Mouse (Mus musculus): ENCODE data around the gene Pacsin2.
A peak's percentile ranks its signal among the peaks of the same experiment; 100 is the strongest.

The Pacsin2 gene

GRCm38 (mm10) chr15:83451621-83452210, 12.7 kb downstream of the Pacsin2 start:
- peak; percentile 89 for DNase-seq (ENCODE audit: low read depth, low spot score)

GRCm38 (mm10) chr15:83450007-83450406, 14.4 kb downstream of the Pacsin2 start:
- DNase-seq (ENCODE audit: low read depth, low spot score) = no peak

GRCm38 (mm10) chr15:83448646-83449045, 15.8 kb downstream of the Pacsin2 start:
- no peak for DNase-seq (ENCODE audit: low read depth, low spot score)

GRCm38 (mm10) chr15:83447791-83448544, 16.4 kb downstream of the Pacsin2 start:
- peak; percentile 65 for DNase-seq (ENCODE audit: low read depth, low spot score)

- no peak for DNase-seq (ENCODE audit: low read depth, low spot score)
Observed at GRCm38 (mm10) chr15:83445908-83446307, 18.5 kb downstream of the Pacsin2 start.

- DNase-seq (ENCODE audit: low read depth, low spot score) = no peak
Observed at GRCm38 (mm10) chr15:83445383-83445782, 19.0 kb downstream of the Pacsin2 start.

- no peak for DNase-seq (ENCODE audit: low read depth, low spot score)
Observed at GRCm38 (mm10) chr15:83444425-83444824, 20.0 kb downstream of the Pacsin2 start.

GRCm38 (mm10) chr15:83442495-83443037, 21.8 kb downstream of the Pacsin2 start:
- DNase-seq (ENCODE audit: low read depth, low spot score) = no peak

GRCm38 (mm10) chr15:83440726-83441125, 23.7 kb downstream of the Pacsin2 start:
- DNase-seq (ENCODE audit: low read depth, low spot score) = peak; percentile 81

- DNase-seq (ENCODE audit: low read depth, low spot score) = no peak
Observed at GRCm38 (mm10) chr15:83436541-83436940, 27.9 kb downstream of the Pacsin2 start.

- DNase-seq (ENCODE audit: low read depth, low spot score) = peak; percentile 78
Observed at GRCm38 (mm10) chr15:83435324-83436090, 28.9 kb downstream of the Pacsin2 start.

GRCm38 (mm10) chr15:83434692-83435091, 29.7 kb downstream of the Pacsin2 start:
- DNase-seq (ENCODE audit: low read depth, low spot score) = no peak

- no peak for DNase-seq (ENCODE audit: low read depth, low spot score)
Observed at GRCm38 (mm10) chr15:83433344-83433743, 31.1 kb downstream of the Pacsin2 start.

GRCm38 (mm10) chr15:83432231-83433031, 32.0 kb downstream of the Pacsin2 start:
- DNase-seq (ENCODE audit: low read depth, low spot score) = peak; percentile 59

GRCm38 (mm10) chr15:83430986-83431763, 33.2 kb downstream of the Pacsin2 start:
- DNase-seq (ENCODE audit: low read depth, low spot score) = peak; percentile 45

- no peak for DNase-seq (ENCODE audit: low read depth, low spot score)
Observed at GRCm38 (mm10) chr15:83430419-83430818, 34.0 kb downstream of the Pacsin2 start.

- no peak for DNase-seq (ENCODE audit: low read depth, low spot score)
Observed at GRCm38 (mm10) chr15:83428586-83428985, 35.8 kb downstream of the Pacsin2 start.

- no peak for DNase-seq (ENCODE audit: low read depth, low spot score)
Observed at GRCm38 (mm10) chr15:83427294-83428163, 36.9 kb downstream of the Pacsin2 start.

- DNase-seq (ENCODE audit: low read depth, low spot score) = no peak
Observed at GRCm38 (mm10) chr15:83425794-83426193, 38.6 kb downstream of the Pacsin2 start.

GRCm38 (mm10) chr15:83425277-83425676, 39.1 kb downstream of the Pacsin2 start:
- no peak for DNase-seq (ENCODE audit: low read depth, low spot score)

Data from 3T3-L1 (cell line).